Mouse (Mus musculus): ENCODE measurements around the gene Tmtc1. TPM values are rescaled to one million over a fixed set of nuclear protein-coding genes. Genes with fewer than 3 reads are reported as not detected.

Gene Tmtc1
- polyA plus RNA-seq, 1 experiment from 2014 or later: 1.7 TPM

GRCm38 (mm10) chr6:148454740-148455139, 10.6 kb upstream of the Tmtc1 start:
- Histone ChIP-seq H3K27me3 (no peaks in the 10 kb centered on the region), H3K9me3 (peaks cover 5% of the 10 kb centered on the region; the same call in 1 of the 2 replicates), H3K9ac (no peak overlapping the region), H3K36me3 (no peaks in the 10 kb centered on the region), H3K4me1 (0 out of 2 replicates have a peak, but pooled peaks cover 5% of the 10 kb centered on the region), H3K27ac (no peak overlapping the region), H3K4me2 (no peak overlapping the region), H3K4me3 (no peak overlapping the region)
- WGBS: 63% methylated on average over 2 of the region's 2 CpGs
- no peak for ATAC-seq (ENCODE audit: insufficient number of reproducible peaks, insufficient read depth, low FRiP score, low TSS enrichment, low read depth)

GRCm38 (mm10) chr6:148448151-148448550, 4.0 kb upstream of the Tmtc1 start:
- Histone ChIP-seq H3K4me3 (no peak overlapping the region), H3K27ac (no peak overlapping the region), H3K9ac (no peak overlapping the region), H3K4me1 (0 out of 2 replicates have a peak, but pooled peaks cover 12% of the 10 kb centered on the region), H3K4me2 (no peak overlapping the region), H3K36me3 (no peaks in the 10 kb centered on the region), H3K9me3 (0 out of 2 replicates have a peak, but pooled peaks cover 3% of the 10 kb centered on the region), H3K27me3 (peaks cover 40% of the 10 kb centered on the region)
- ATAC-seq (ENCODE audit: insufficient number of reproducible peaks, insufficient read depth, low FRiP score, low TSS enrichment, low read depth): no peak
- 63% methylated on average over 3 of the region's 3 CpGs for WGBS

DNA sequence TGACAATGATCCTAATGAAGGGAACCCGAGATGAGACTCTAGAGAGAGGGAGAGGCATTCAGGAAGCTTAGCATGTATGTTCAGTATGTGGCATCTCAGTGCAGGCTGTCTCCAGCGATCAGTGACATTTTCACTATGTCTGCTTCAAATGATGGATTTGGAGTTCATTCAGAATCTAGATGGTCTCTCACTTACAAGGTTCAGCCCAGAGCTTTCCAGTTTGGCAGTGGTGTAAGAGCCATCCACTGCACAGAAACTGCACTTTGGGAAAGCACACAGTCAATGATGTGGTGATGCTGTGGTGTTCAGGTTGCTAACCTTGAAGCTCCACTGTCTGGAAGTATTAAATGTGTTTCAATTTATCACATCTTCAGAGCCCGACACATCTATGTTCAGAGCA, 1.9 kb upstream of the Tmtc1 start:
- H3K4me1 ChIP-seq: peaks cover 24% of the 10 kb centered on the region
- no peaks in the 10 kb centered on the region for H3K36me3 ChIP-seq
- ATAC-seq (ENCODE audit: insufficient number of reproducible peaks, insufficient read depth, low FRiP score, low TSS enrichment, low read depth): no peak
- no peak overlapping the region for H3K27ac ChIP-seq
- WGBS: 57% methylated on average over 3 of the region's 3 CpGs
- H3K4me3 ChIP-seq: no peak overlapping the region
- no peak overlapping the region for H3K4me2 ChIP-seq
- no peak overlapping the region for H3K9ac ChIP-seq
- H3K27me3 ChIP-seq: peaks cover 57% of the 10 kb centered on the region
- H3K9me3 ChIP-seq: 0 out of 2 replicates have a peak, but pooled peaks cover 3% of the 10 kb centered on the region

- Histone ChIP-seq H3K27ac (no peak overlapping the region), H3K36me3 (no peaks in the 10 kb centered on the region), H3K4me1 (peaks cover 24% of the 10 kb centered on the region), H3K9me3 (0 out of 2 replicates have a peak, but pooled peaks cover 3% of the 10 kb centered on the region), H3K4me2 (peak overlapping the region; percentile 98), H3K27me3 (peaks cover 60% of the 10 kb centered on the region), H3K4me3 (peak overlapping the region; percentile 64), H3K9ac (peak overlapping the region; percentile 80)
- ATAC-seq (ENCODE audit: insufficient number of reproducible peaks, insufficient read depth, low FRiP score, low TSS enrichment, low read depth): no peak
- 2% methylated on average over 9 of the region's 9 CpGs for WGBS
Measured at GRCm38 (mm10) chr6:148444796-148445195, 607 bp upstream of the Tmtc1 start.

- 2% methylated on average over 15 of the region's 15 CpGs for WGBS
- Histone ChIP-seq H3K27ac (no peak overlapping the region), H3K27me3 (peaks cover 60% of the 10 kb centered on the region), H3K4me1 (peaks cover 28% of the 10 kb centered on the region), H3K4me2 (peak overlapping the region; percentile 98), H3K9ac (peak overlapping the region; percentile 80), H3K36me3 (no peaks in the 10 kb centered on the region), H3K9me3 (0 out of 2 replicates have a peak, but pooled peaks cover 2% of the 10 kb centered on the region), H3K4me3 (peak overlapping the region; percentile 64)
- ATAC-seq (ENCODE audit: insufficient number of reproducible peaks, insufficient read depth, low FRiP score, low TSS enrichment, low read depth): no peak
Measured at GRCm38 (mm10) chr6:148443291-148443725, 881 bp downstream of the Tmtc1 start.

- H3K4me3 ChIP-seq: peak overlapping the region; percentile 64
- peak overlapping the region; percentile 98 for H3K4me2 ChIP-seq
- no peaks in the 10 kb centered on the region for H3K36me3 ChIP-seq
- WGBS: 1% methylated on average over 27 of the region's 27 CpGs
- peaks cover 28% of the 10 kb centered on the region for H3K4me1 ChIP-seq
- no peaks in the 10 kb centered on the region for H3K9me3 ChIP-seq
- peaks cover 60% of the 10 kb centered on the region for H3K27me3 ChIP-seq
- peak overlapping the region; percentile 80 for H3K9ac ChIP-seq
- H3K27ac ChIP-seq: no peak overlapping the region
- ATAC-seq (ENCODE audit: insufficient number of reproducible peaks, insufficient read depth, low FRiP score, low TSS enrichment, low read depth): no peak
Measured at GRCm38 (mm10) chr6:148442671-148443290, 1.4 kb downstream of the Tmtc1 start.

GRCm38 (mm10) chr6:148441871-148442270, 2.3 kb downstream of the Tmtc1 start:
- Histone ChIP-seq H3K27ac (no peak overlapping the region), H3K4me1 (peaks cover 28% of the 10 kb centered on the region), H3K9me3 (no peaks in the 10 kb centered on the region), H3K9ac (no peak overlapping the region), H3K27me3 (peaks cover 57% of the 10 kb centered on the region), H3K36me3 (no peaks in the 10 kb centered on the region), H3K4me2 (peak overlapping the region; percentile 98), H3K4me3 (peak overlapping the region; percentile 64)
- 12% methylated on average over 5 of the region's 5 CpGs for WGBS
- no peak for ATAC-seq (ENCODE audit: insufficient number of reproducible peaks, insufficient read depth, low FRiP score, low TSS enrichment, low read depth)

DNA sequence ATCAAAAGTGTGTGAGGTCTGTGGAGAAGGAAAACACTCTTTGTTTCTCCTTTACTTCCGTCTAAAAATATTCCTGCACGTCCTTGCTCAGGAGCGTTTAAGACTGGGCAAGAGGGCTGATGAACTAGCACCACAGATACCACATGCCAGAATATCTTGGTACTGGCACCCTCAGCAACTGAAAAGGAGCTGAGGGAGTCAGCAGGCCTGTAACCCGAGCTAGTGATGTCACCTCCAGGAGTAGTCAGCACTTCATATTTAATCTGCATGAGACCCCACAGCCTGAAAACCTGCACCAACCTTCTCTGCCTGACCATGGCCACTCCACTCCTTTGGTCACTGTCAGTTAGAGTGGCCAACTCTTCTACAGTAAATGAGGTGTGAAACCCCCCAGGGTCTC, 5.1 kb downstream of the Tmtc1 start:
- Histone ChIP-seq H3K27ac (no peak overlapping the region), H3K36me3 (no peaks in the 10 kb centered on the region), H3K4me1 (peaks cover 23% of the 10 kb centered on the region), H3K9ac (no peak overlapping the region), H3K9me3 (no peaks in the 10 kb centered on the region), H3K4me2 (no peak overlapping the region), H3K4me3 (no peak overlapping the region), H3K27me3 (peaks cover 30% of the 10 kb centered on the region)
- 65% methylated on average over 4 of the region's 4 CpGs for WGBS
- no peak for ATAC-seq (ENCODE audit: insufficient number of reproducible peaks, insufficient read depth, low FRiP score, low TSS enrichment, low read depth)

GRCm38 (mm10) chr6:148437565-148437964, 6.6 kb downstream of the Tmtc1 start:
- H3K4me2 ChIP-seq: no peak overlapping the region
- 90% methylated on average over 1 of the region's 1 CpGs for WGBS
- no peaks in the 10 kb centered on the region for H3K9me3 ChIP-seq
- H3K9ac ChIP-seq: no peak overlapping the region
- no peak overlapping the region for H3K4me3 ChIP-seq
- no peak for ATAC-seq (ENCODE audit: insufficient number of reproducible peaks, insufficient read depth, low FRiP score, low TSS enrichment, low read depth)
- peaks cover 15% of the 10 kb centered on the region for H3K27me3 ChIP-seq
- no peaks in the 10 kb centered on the region for H3K36me3 ChIP-seq
- peaks cover 10% of the 10 kb centered on the region for H3K4me1 ChIP-seq
- no peak overlapping the region for H3K27ac ChIP-seq

DNA sequence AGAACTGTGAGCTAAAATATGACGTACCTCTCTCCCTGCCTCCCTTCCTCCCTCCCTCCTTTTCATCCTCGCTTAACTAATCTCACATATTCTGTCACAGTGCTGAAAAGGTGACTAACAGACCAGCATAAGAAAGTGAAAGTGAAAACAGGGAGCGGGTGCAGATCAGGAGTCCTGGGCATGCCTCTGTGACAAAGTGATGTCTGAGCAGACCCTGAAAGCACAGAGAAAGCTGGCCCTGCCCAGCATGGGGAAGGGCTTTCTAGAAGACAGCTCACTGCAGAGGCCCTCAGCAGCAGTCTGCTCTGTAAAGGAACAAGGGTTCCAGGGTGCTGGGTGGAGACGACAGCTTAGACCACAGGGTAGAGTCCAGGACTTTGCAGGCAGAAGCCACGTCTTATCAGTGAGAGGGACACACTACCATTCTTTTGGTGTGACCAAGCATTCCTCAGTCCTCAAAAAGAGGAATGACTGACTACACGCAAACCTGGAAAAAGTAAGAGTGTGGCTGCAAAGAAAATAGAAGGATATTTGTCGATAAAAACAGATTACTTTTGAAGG, 7.7 kb downstream of the Tmtc1 start:
- Histone ChIP-seq H3K9ac (no peak overlapping the region), H3K4me2 (no peak overlapping the region), H3K27ac (no peak overlapping the region), H3K4me3 (no peak overlapping the region), H3K36me3 (no peaks in the 10 kb centered on the region), H3K27me3 (peaks cover 7% of the 10 kb centered on the region), H3K9me3 (no peaks in the 10 kb centered on the region), H3K4me1 (0 out of 2 replicates have a peak, but pooled peaks cover 3% of the 10 kb centered on the region)
- WGBS: 83% methylated on average over 7 of the region's 7 CpGs
- ATAC-seq (ENCODE audit: insufficient number of reproducible peaks, insufficient read depth, low FRiP score, low TSS enrichment, low read depth): no peak

GRCm38 (mm10) chr6:148421577-148421976, 22.6 kb downstream of the Tmtc1 start:
- H3K4me2 ChIP-seq: no peak overlapping the region
- no peaks in the 10 kb centered on the region for H3K36me3 ChIP-seq
- WGBS: 21% methylated on average over 7 of the region's 7 CpGs
- ATAC-seq (ENCODE audit: insufficient number of reproducible peaks, insufficient read depth, low FRiP score, low TSS enrichment, low read depth): no peak
- no peaks in the 10 kb centered on the region for H3K9me3 ChIP-seq
- no peaks in the 10 kb centered on the region for H3K27me3 ChIP-seq
- H3K27ac ChIP-seq: no peak overlapping the region
- H3K9ac ChIP-seq: no peak overlapping the region
- no peak overlapping the region for H3K4me3 ChIP-seq
- peaks cover 12% of the 10 kb centered on the region; the same call in 1 of the 2 replicates for H3K4me1 ChIP-seq

DNA sequence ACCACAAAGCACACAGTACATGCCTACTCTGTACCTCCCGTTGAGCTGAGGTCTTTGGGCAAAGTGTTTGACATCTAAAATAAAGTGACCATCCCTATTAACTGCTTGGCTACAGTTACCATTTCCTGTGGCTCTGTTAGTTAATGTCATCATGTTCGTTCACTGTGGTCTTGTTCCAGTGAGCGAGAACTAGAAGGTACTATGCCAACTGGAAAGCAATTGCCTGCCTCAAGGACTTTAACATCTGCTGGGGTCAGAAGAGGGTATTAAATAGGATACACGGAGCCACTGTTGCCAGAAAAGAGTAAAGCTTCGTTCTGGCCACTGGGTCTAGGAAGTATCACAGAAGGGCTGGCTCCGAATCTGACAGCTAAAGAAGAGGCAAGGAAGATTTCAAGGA, 23.8 kb downstream of the Tmtc1 start:
- H3K9ac ChIP-seq: no peak overlapping the region
- ATAC-seq (ENCODE audit: insufficient number of reproducible peaks, insufficient read depth, low FRiP score, low TSS enrichment, low read depth): no peak
- 82% methylated on average over 6 of the region's 6 CpGs for WGBS

More for the DNA sequence above, 23.8 kb downstream of the Tmtc1 start:
- H3K27ac ChIP-seq: no peak overlapping the region
- no peaks in the 10 kb centered on the region for H3K9me3 ChIP-seq
- H3K4me1 ChIP-seq: peaks cover 12% of the 10 kb centered on the region; the same call in 1 of the 2 replicates
- H3K4me3 ChIP-seq: no peak overlapping the region
- no peak overlapping the region for H3K4me2 ChIP-seq
- H3K36me3 ChIP-seq: no peaks in the 10 kb centered on the region
- no peaks in the 10 kb centered on the region for H3K27me3 ChIP-seq

Measured in embryonic facial prominence, embryonic 13.5 days (tissue).